Mouse (Mus musculus) lung, embryonic 14.5 days (tissue): Measurements from ENCODE around the gene Nsd1. TPM values are rescaled to one million over a fixed set of nuclear protein-coding genes. Genes with fewer than 3 reads are reported as not detected.

Source experiments
- ATAC-seq: fragments of 200-750 bp; cut with Nextera tagmentation; 2 replicates; pipeline ENCODE4 v1.8.0; 2017; ENCODE audit warnings: mild to moderate bottlenecking, moderate TSS enrichment, moderate library complexity; ENCODE audit not compliant: insufficient read depth
- DNase-seq: peaks from one replicate; pipeline ENCODE4 v3.0.0-alpha.2; 2015
- H3K27ac ChIP-seq: fragments of 300-500 bp; sonication (generic); 2 replicates; pipeline ENCODE4 v1.5.1; 2014; ENCODE audit warnings: low read depth, mild to moderate bottlenecking, moderate library complexity
- H3K27me3 ChIP-seq: fragments of 300-500 bp; sonication (generic); 2 replicates; pipeline ENCODE4 v1.6.1; 2014; ENCODE audit warnings: low read length, control low read depth; ENCODE audit not compliant: insufficient read depth
- H3K36me3 ChIP-seq: fragments of 300-500 bp; sonication (generic); 2 replicates; pipeline ENCODE4 v1.6.1; 2014; ENCODE audit warnings: control low read depth; ENCODE audit not compliant: insufficient read depth
- H3K4me1 ChIP-seq: fragments of 300-500 bp; sonication (generic); 2 replicates; pipeline ENCODE4 v1.6.1; 2014; ENCODE audit warnings: antibody characterized with exemption, control low read depth; ENCODE audit not compliant: insufficient read depth
- H3K4me2 ChIP-seq: fragments of 300-500 bp; sonication (generic); 2 replicates; pipeline ENCODE4 v1.6.1; 2014; ENCODE audit warnings: mild to moderate bottlenecking
- H3K4me3 ChIP-seq: fragments of 300-500 bp; sonication (generic); 2 replicates; pipeline ENCODE4 v1.5.1; 2014; ENCODE audit warnings: low read depth, low read length
- H3K9ac ChIP-seq: fragments of 300-500 bp; sonication (generic); 2 replicates; pipeline ENCODE4 v1.6.1; 2014
- H3K9me3 ChIP-seq: fragments of 300-500 bp; sonication (generic); 2 replicates; pipeline ENCODE4 v1.6.1; 2016; ENCODE audit warnings: low read depth, low read length, control low read depth
- CTCF ChIP-seq: IDR thresholded peaks from 2 replicates; pipeline ENCODE4 v1.5.1; 2016; ENCODE audit warnings: antibody characterized with exemption, low read depth
- WGBS: fragments of 180-500 bp; shearing (Covaris S2); extraction: QIAGEN DNeasy Blood & Tissue Kit; methylation state at CpG from one replicate; pipeline ENCODE4 v1.1.7; 2014; 5-methylcytosine and 5-hydroxymethylcytosine counted together
- polyA plus RNA-seq: library from polyadenylated mRNA; unstranded; fragments of >200 nt; fragmentation: Nextera tagmentation; extraction: Ambion mirVana; gene quantifications from 2 replicates; pipeline ENCODE4 v1.2.1, GENCODE M21; 2014

The Nsd1 gene
- polyA plus RNA-seq, 1 experiment from 2014 or later, result 80.7 TPM

DNA sequence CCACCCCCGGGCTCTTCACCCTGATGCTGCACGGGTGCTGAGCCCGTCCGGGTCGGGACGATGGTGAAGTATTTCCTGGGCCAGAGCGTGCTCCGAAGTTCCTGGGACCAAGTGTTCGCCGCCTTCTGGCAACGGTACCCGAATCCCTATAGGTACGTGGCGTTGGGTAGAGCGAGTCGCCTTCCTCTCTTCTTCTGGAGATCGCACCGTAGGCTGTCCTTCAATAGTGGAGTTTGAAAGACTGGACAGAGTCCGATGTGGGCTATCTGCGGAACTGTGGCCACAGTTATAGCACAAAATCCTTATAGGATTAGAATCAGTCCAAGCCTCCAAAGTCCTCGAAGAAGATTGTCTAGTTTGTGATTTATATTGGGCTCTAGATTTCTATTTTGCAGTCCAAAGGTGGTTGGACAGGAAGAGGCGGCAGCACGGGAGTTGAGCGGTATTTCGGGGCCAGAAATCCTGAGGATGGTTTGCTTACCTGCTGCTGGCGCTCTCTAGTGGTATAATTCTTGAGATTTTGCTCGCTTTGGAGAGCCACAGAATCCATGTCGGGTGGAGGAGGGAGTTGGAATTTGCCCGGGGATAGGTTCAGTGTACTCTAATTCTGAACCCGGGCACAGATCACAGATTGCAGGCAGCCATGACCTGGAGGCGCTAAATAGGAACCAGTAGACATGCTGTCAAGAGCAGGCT, 112.7 kb downstream of the Nsd1 start:
- ATAC-seq (peak; percentile 7), DNase-seq (peak; percentile 78)
- Histone ChIP-seq H3K27me3 (no peaks in the 10 kb centered on the region), H3K9me3 (no peaks in the 10 kb centered on the region), H3K27ac (peak overlapping the region; percentile 83), H3K4me1 (peaks cover 9% of the 10 kb centered on the region; the same call in 1 of the 2 replicates), H3K4me2 (peak overlapping the region; percentile 96), H3K36me3 (peaks cover 68% of the 10 kb centered on the region), H3K9ac (peak overlapping the region; percentile 91), H3K4me3 (peak overlapping the region; percentile 91)
- TF ChIP-seq CTCF, result peak; percentile 55
- under 1% methylated on average over 31 of the region's 31 CpGs for WGBS

- Histone ChIP-seq H3K27ac (no peak overlapping the region), H3K36me3 (peaks cover 43% of the 10 kb centered on the region), H3K4me1 (peaks cover 11% of the 10 kb centered on the region), H3K9ac (no peak overlapping the region; the same call in 1 of the 2 replicates), H3K4me2 (no peak overlapping the region), H3K4me3 (no peak overlapping the region; the same call in 1 of the 2 replicates), H3K9me3 (no peaks in the 10 kb centered on the region), H3K27me3 (no peaks in the 10 kb centered on the region)
- WGBS, result 65% methylated on average over 11 of the region's 11 CpGs
- TF ChIP-seq CTCF, result no peak
- DNase-seq, result no peak
- ATAC-seq, result no peak
These were observed 116.0 kb downstream of the Nsd1 start for GRCm38 (mm10) chr13:55325596-55325995.

DNA sequence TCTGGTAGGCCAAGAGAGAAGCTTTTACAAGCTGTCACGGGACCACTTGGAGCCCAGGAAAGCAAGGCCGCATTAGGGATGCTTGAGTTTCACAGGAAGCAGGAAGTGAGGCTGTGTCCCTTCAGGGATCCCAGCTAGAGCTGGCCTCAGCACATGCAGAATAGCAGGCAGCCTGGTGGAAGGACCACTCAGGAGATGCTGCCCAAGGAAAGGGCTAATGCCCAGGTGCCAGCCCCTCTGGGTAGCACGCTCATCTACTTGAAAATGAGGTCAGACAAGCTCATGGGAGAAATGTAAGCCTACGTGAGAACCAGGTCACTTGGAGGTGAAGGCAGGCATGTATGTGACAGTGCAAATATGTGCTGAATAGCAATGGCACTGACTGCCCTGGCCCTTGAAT, 117.6 kb downstream of the Nsd1 start:
- ATAC-seq (no peak), DNase-seq (no peak)
- WGBS, result 39% methylated on average over 4 of the region's 4 CpGs
- Histone ChIP-seq H3K9ac (no peak overlapping the region), H3K27me3 (no peaks in the 10 kb centered on the region), H3K9me3 (no peaks in the 10 kb centered on the region), H3K4me3 (peak overlapping the region; percentile 65; the same call in 1 of the 2 replicates), H3K4me1 (peaks cover 17% of the 10 kb centered on the region), H3K36me3 (peaks cover 42% of the 10 kb centered on the region), H3K4me2 (peak overlapping the region; percentile 90; the same call in 1 of the 2 replicates), H3K27ac (peak overlapping the region; percentile 18; the same call in 1 of the 2 replicates)
- no peak for TF ChIP-seq CTCF

DNA sequence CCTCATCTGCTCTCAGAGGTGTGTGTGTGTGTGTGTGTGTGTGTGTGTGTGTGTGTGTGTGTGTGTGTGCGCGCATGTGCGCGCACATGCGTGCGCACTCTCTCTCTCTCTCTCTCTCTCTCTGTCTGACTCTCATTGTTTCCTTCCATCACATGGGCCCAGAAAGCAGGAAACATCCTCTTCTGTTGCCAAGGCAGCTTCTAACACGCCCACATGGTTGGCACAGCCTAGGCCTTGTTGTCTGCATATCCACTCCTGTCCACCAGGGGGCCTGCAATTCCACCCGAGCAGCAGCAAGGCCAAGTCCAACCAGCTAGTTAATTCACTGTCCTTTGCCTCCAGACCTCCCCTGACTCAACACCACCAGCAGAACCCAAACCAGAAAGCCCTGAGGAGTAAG, 118.1 kb downstream of the Nsd1 start:
- WGBS, result 34% methylated on average over 4 of the region's 8 CpGs
- TF ChIP-seq CTCF, result peak; percentile 96
- H3K4me3 ChIP-seq, result peak overlapping the region; percentile 65; the same call in 1 of the 2 replicates
- H3K27me3 ChIP-seq, result no peaks in the 10 kb centered on the region
- ATAC-seq, result 0 out of 2 replicates have a peak, but pooled peaks have one; percentile 6
- H3K4me2 ChIP-seq, result peak overlapping the region; percentile 90
- peaks cover 42% of the 10 kb centered on the region for H3K36me3 ChIP-seq
- no peaks in the 10 kb centered on the region for H3K9me3 ChIP-seq
- no peak overlapping the region for H3K9ac ChIP-seq
- peak; percentile 89 for DNase-seq
- H3K27ac ChIP-seq, result no peak overlapping the region
- peaks cover 17% of the 10 kb centered on the region for H3K4me1 ChIP-seq

DNA sequence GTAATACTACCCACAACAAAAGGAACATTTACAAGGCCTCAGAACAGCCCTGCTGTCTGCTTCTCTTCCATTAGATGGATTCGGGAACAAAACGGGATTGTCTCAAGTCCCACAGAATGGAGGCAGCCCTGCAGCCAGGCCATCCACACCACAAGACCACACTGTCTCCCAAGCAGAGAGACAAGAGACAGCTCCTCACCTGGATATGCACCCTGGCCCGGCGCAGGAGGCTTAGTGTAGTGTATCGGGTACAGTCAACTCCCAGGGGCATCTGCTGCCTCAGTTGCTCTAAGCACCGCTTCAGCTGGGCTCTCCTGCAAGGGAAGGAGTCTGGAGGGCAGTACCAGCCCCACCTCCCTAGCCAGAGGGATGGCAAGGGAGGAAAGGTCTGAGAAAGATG, 118.6 kb downstream of the Nsd1 start:
- Histone ChIP-seq H3K4me1 (peaks cover 13% of the 10 kb centered on the region), H3K4me3 (peak overlapping the region; percentile 65), H3K27ac (no peak overlapping the region), H3K27me3 (no peaks in the 10 kb centered on the region), H3K9ac (no peak overlapping the region), H3K36me3 (peaks cover 39% of the 10 kb centered on the region), H3K4me2 (peak overlapping the region; percentile 90), H3K9me3 (no peaks in the 10 kb centered on the region)
- DNase-seq, result no peak
- no peak for ATAC-seq
- no peak for TF ChIP-seq CTCF
- WGBS, result 84% methylated on average over 6 of the region's 6 CpGs

DNA sequence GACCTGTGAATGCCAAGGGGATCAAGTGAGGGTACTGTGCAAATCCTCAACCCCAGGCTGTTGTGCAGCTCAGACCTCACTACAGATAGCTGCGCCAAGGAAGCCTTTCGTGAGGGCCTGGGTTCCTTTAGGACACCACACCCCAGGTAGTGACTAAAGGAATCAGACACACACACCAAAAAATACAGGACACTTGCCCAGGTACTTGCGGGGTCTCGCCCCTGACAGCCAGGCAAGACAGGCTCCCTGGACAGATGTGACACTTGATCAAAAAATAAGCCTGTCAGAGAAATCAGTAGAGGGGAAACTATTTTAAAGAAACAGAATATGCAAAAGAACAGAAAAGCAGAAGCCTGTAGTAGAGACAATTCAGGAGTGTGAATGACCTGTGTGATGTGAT, 119.1 kb downstream of the Nsd1 start:
- H3K27me3 ChIP-seq, result no peaks in the 10 kb centered on the region
- WGBS, result 80% methylated on average over 4 of the region's 4 CpGs
- ATAC-seq (no peak), DNase-seq (no peak)
- peaks cover 35% of the 10 kb centered on the region for H3K36me3 ChIP-seq
- H3K27ac ChIP-seq, result no peak overlapping the region
- no peak for TF ChIP-seq CTCF
- peak overlapping the region; percentile 90 for H3K4me2 ChIP-seq
- peaks cover 8% of the 10 kb centered on the region for H3K4me1 ChIP-seq
- peak overlapping the region; percentile 65 for H3K4me3 ChIP-seq
- H3K9ac ChIP-seq, result peak overlapping the region; percentile 70
- H3K9me3 ChIP-seq, result no peaks in the 10 kb centered on the region

GRCm38 (mm10) chr13:55329109-55329682, 119.6 kb downstream of the Nsd1 start:
- peak; percentile 45; the same call in 1 of the 2 replicates for ATAC-seq

More at GRCm38 (mm10) chr13:55329109-55329682, 119.6 kb downstream of the Nsd1 start:
- Histone ChIP-seq H3K27me3 (no peaks in the 10 kb centered on the region), H3K9me3 (no peaks in the 10 kb centered on the region), H3K27ac (peak overlapping the region; percentile 95), H3K4me3 (peak overlapping the region; percentile 65), H3K36me3 (peaks cover 29% of the 10 kb centered on the region), H3K4me2 (peak overlapping the region; percentile 90), H3K9ac (peak overlapping the region; percentile 70), H3K4me1 (peaks cover 8% of the 10 kb centered on the region)
- WGBS, result under 1% methylated on average over 29 of the region's 29 CpGs
- no peak for DNase-seq
- no peak for TF ChIP-seq CTCF
